Mouse (Mus musculus) midbrain, embryonic 11.5 days (tissue): ENCODE data around the gene Hspa12a. TPM values are rescaled to one million over a fixed set of nuclear protein-coding genes. Genes with fewer than 3 reads are reported as not detected.

Source experiments
- ATAC-seq: fragments of 200-750 bp; cut with Nextera tagmentation; 2 replicates; pipeline ENCODE4 v1.8.0; 2017; ENCODE audit warnings: moderate TSS enrichment, moderate library complexity; ENCODE audit not compliant: low FRiP score
- DNase-seq: peaks from one replicate; pipeline ENCODE4 v3.0.0; 2015; ENCODE audit warnings: low spot score; ENCODE audit errors: missing footprints
- H3K27ac ChIP-seq: fragments of 300-500 bp; sonication (generic); 2 replicates; pipeline ENCODE4 v1.5.1; 2014; ENCODE audit warnings: low read depth, low read length
- H3K27me3 ChIP-seq: fragments of 300-500 bp; sonication (generic); 2 replicates; pipeline ENCODE4 v1.6.1; 2014; ENCODE audit warnings: mild to moderate bottlenecking, low read length, moderate library complexity, mixed read lengths; ENCODE audit not compliant: control insufficient read depth, insufficient read depth
- H3K36me3 ChIP-seq: fragments of 300-500 bp; sonication (generic); 2 replicates; pipeline ENCODE4 v1.6.1; 2014; ENCODE audit warnings: mild to moderate bottlenecking, low read length, moderate library complexity, mixed read lengths; ENCODE audit not compliant: control insufficient read depth, insufficient read depth
- H3K4me1 ChIP-seq: fragments of 300-500 bp; sonication (generic); 2 replicates; pipeline ENCODE4 v1.6.1; 2014; ENCODE audit warnings: low read length; ENCODE audit not compliant: control insufficient read depth, insufficient read depth
- H3K4me2 ChIP-seq: fragments of 300-500 bp; sonication (generic); 2 replicates; pipeline ENCODE4 v1.6.1; 2014; ENCODE audit warnings: mild to moderate bottlenecking, moderate library complexity
- H3K4me3 ChIP-seq: fragments of 300-500 bp; sonication (generic); 2 replicates; pipeline ENCODE4 v1.5.1; 2014; ENCODE audit warnings: low read depth, low read length
- H3K9ac ChIP-seq: fragments of 300-500 bp; sonication (generic); 2 replicates; pipeline ENCODE4 v1.6.1; 2014; ENCODE audit warnings: low read length
- H3K9me3 ChIP-seq: fragments of 300-500 bp; sonication (generic); 2 replicates; pipeline ENCODE4 v1.6.1; 2016; ENCODE audit warnings: low read length; ENCODE audit not compliant: control insufficient read depth
- WGBS: fragments of 180-500 bp; shearing (Covaris S2); extraction: QIAGEN DNeasy Blood & Tissue Kit; methylation state at CpG from one replicate; pipeline ENCODE4 v1.1.7; 2014; 5-methylcytosine and 5-hydroxymethylcytosine counted together
- polyA plus RNA-seq: library from polyadenylated mRNA; unstranded; fragments of >200 nt; fragmentation: Nextera tagmentation; extraction: Ambion mirVana; gene quantifications from 2 replicates; pipeline ENCODE4 v1.2.1, GENCODE M21; 2014

Hspa12a gene
- polyA plus RNA-seq, 1 experiment from 2014 or later: 9.3 TPM

- Histone ChIP-seq H3K4me1 (no peaks in the 10 kb centered on the region), H3K9me3 (no peaks in the 10 kb centered on the region), H3K4me3 (no peak overlapping the region), H3K4me2 (no peak overlapping the region), H3K27me3 (no peaks in the 10 kb centered on the region), H3K27ac (no peak overlapping the region), H3K9ac (no peak overlapping the region), H3K36me3 (no peaks in the 10 kb centered on the region)
- 79% methylated on average over 6 of the region's 6 CpGs for WGBS
- ATAC-seq (no peak), DNase-seq (peak; percentile 45)
Measured at GRCm38 (mm10) chr19:58871878-58872277, 71.6 kb downstream of the Hspa12a start.

- DNase-seq (peak; percentile 75), ATAC-seq (no peak)
- Histone ChIP-seq H3K9me3 (no peaks in the 10 kb centered on the region), H3K9ac (no peak overlapping the region), H3K4me3 (no peak overlapping the region), H3K36me3 (no peaks in the 10 kb centered on the region), H3K4me1 (no peaks in the 10 kb centered on the region), H3K27me3 (no peaks in the 10 kb centered on the region), H3K27ac (no peak overlapping the region), H3K4me2 (no peak overlapping the region)
- WGBS: 82% methylated on average over 4 of the region's 4 CpGs
Measured at GRCm38 (mm10) chr19:58866651-58867050, 76.8 kb downstream of the Hspa12a start.

GRCm38 (mm10) chr19:58865224-58865623 is 78.2 kb downstream of the Hspa12a start:
- H3K36me3 ChIP-seq: no peaks in the 10 kb centered on the region
- H3K27ac ChIP-seq: no peak overlapping the region
- no peak overlapping the region for H3K4me3 ChIP-seq
- H3K4me2 ChIP-seq: no peak overlapping the region
- H3K27me3 ChIP-seq: no peaks in the 10 kb centered on the region; the same call in 1 of the 2 replicates
- peak; percentile 80 for DNase-seq
- 52% methylated on average over 5 of the region's 5 CpGs for WGBS
- H3K9me3 ChIP-seq: no peaks in the 10 kb centered on the region
- H3K4me1 ChIP-seq: no peaks in the 10 kb centered on the region
- no peak for ATAC-seq
- no peak overlapping the region for H3K9ac ChIP-seq

DNA sequence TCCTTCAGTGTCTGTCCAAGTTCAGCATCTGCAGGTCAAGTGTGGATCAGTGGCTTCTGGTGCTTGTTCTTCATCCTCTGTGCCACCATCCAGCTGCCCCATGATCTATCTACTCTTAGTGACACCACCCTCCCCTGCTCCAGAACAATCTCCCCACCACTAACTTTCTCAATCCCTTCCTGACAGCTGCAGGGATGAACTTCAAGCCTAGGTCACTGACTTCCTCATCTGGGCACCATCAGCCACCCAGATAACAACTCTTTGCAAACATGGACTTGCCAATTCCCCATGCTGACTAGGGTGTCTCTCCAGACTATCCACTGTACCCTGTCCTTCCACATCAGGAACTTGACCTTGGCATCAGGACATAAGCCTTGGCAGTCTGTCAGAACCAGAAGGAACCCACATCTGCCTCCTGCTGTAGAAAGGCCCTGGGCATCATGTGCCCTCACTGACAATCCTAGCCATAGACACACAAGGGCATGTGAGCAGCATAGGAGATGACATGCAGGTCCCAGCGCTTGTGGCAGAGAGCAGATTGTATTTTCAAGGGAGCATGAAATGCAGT is 79.4 kb downstream of the Hspa12a start:
- ATAC-seq (no peak), DNase-seq (no peak)
- Histone ChIP-seq H3K36me3 (no peaks in the 10 kb centered on the region), H3K4me3 (no peak overlapping the region), H3K9ac (no peak overlapping the region), H3K4me2 (no peak overlapping the region), H3K9me3 (no peaks in the 10 kb centered on the region), H3K27ac (no peak overlapping the region), H3K4me1 (peaks cover 7% of the 10 kb centered on the region), H3K27me3 (no peaks in the 10 kb centered on the region; the same call in 1 of the 2 replicates)
- WGBS: 89% methylated on average over 1 of the region's 1 CpGs

- peak overlapping the region; percentile 45 for H3K4me3 ChIP-seq
- DNase-seq (no peak), ATAC-seq (peak; percentile 72; the same call in 1 of the 2 replicates)
- 0 out of 2 replicates have a peak overlapping the region, but pooled peaks have one; percentile 32 for H3K27ac ChIP-seq
- H3K27me3 ChIP-seq: no peaks in the 10 kb centered on the region; the same call in 1 of the 2 replicates
- H3K9ac ChIP-seq: peak overlapping the region; percentile 51; the same call in 1 of the 2 replicates
- H3K36me3 ChIP-seq: no peaks in the 10 kb centered on the region
- no peaks in the 10 kb centered on the region for H3K9me3 ChIP-seq
- 17% methylated on average over 12 of the region's 12 CpGs for WGBS
- H3K4me2 ChIP-seq: peak overlapping the region; percentile 73
- peaks cover 7% of the 10 kb centered on the region for H3K4me1 ChIP-seq
Measured at GRCm38 (mm10) chr19:58861174-58861760, 82.2 kb downstream of the Hspa12a start.

GRCm38 (mm10) chr19:58860255-58861173 is 82.9 kb downstream of the Hspa12a start:
- Histone ChIP-seq H3K27me3 (no peaks in the 10 kb centered on the region; the same call in 1 of the 2 replicates), H3K9me3 (no peaks in the 10 kb centered on the region), H3K27ac (peak overlapping the region; percentile 0; the same call in 1 of the 2 replicates), H3K4me3 (peak overlapping the region; percentile 45), H3K4me1 (peaks cover 7% of the 10 kb centered on the region), H3K36me3 (no peaks in the 10 kb centered on the region), H3K9ac (peak overlapping the region; percentile 51), H3K4me2 (peak overlapping the region; percentile 73)
- under 1% methylated on average over 46 of the region's 46 CpGs for WGBS
- ATAC-seq: peak; percentile 94
- DNase-seq: peak; percentile 96

DNA sequence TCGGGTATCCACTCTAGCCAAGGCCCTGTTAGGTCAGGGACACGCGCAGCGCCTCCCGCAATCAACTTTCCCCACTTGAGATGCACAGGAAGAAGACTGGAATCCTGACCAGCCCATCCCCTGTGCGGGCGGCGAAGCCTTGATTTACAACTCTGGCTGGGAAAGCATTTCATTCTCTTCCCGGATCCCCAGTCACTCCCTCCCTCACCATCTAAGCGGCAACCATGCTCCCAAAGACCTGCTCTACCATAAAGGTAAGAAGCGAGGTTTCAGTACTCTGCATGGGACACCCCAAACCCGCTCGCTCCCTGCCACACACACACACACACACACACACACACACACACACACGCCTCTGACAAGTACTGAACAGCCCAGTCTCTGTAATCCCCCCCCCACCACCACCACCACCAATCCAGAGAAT is 83.6 kb downstream of the Hspa12a start:
- Histone ChIP-seq H3K4me1 (peaks cover 7% of the 10 kb centered on the region), H3K27me3 (no peaks in the 10 kb centered on the region; the same call in 1 of the 2 replicates)
- 2% methylated on average over 14 of the region's 14 CpGs for WGBS

GRCm38 (mm10) chr19:58859357-58859756 is 84.1 kb downstream of the Hspa12a start:
- H3K9ac ChIP-seq: peak overlapping the region; percentile 28; the same call in 1 of the 2 replicates
- DNase-seq: no peak
- ATAC-seq: no peak
- H3K27me3 ChIP-seq: no peaks in the 10 kb centered on the region; the same call in 1 of the 2 replicates
- no peaks in the 10 kb centered on the region for H3K36me3 ChIP-seq
- no peak overlapping the region for H3K27ac ChIP-seq
- 7% methylated on average over 6 of the region's 6 CpGs for WGBS
- peak overlapping the region; percentile 73 for H3K4me2 ChIP-seq
- peaks cover 7% of the 10 kb centered on the region for H3K4me1 ChIP-seq
- H3K9me3 ChIP-seq: no peaks in the 10 kb centered on the region
- peak overlapping the region; percentile 45 for H3K4me3 ChIP-seq

More for the DNA sequence above, 83.6 kb downstream of the Hspa12a start:
- H3K9ac ChIP-seq: peak overlapping the region; percentile 28; the same call in 1 of the 2 replicates
- DNase-seq: peak; percentile 92
- H3K27ac ChIP-seq: no peak overlapping the region; the same call in 1 of the 2 replicates
- no peaks in the 10 kb centered on the region for H3K36me3 ChIP-seq
- peak; percentile 43 for ATAC-seq
- H3K9me3 ChIP-seq: no peaks in the 10 kb centered on the region
- H3K4me3 ChIP-seq: peak overlapping the region; percentile 45
- peak overlapping the region; percentile 73 for H3K4me2 ChIP-seq
